Mouse (Mus musculus): Measurements from ENCODE around the gene Rgs18.

DNA sequence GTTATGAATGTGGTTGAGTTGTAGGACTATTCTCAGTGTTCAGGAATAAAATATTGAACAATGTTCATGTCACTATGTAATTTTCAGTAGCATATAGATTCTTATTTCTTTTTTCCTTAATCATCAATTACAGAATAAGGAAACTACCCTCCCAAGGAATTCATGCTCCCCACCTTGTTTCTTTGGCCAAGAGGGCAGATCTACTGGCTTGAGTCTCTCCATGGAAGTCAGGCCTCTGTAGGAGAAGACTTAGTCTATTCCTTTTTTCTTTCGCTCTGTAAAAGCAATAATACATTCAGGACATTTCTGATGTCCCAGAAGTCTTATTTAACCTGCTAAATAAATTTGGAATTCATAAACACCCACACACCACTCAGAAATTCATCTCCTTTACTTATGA is 841 bp downstream of the Rgs18 start:
- TF ChIP-seq TAL1 (IDR thresholded peaks at IDR 0.05; ENCODE audit: low read length) (no peak), GATA1 (IDR thresholded peaks at IDR 0.05; ENCODE audit: low read length) (no peak)
